8 mouse cellular contexts compared by ENCODE assay signal in genomic region chr11:120457772-120458751, GRCm38 (mm10). TPM values are rescaled to one million over a fixed set of nuclear protein-coding genes. Genes with fewer than 3 reads are reported as not detected.
DNase-seq lines count a peak whose midpoint lies in the region; ATAC-seq and TF ChIP-seq lines count a peak whose summit lies in the region.

TSS of gene Oxld1 (minus strand) at chr11:120458068.
TSS of gene Ccdc137 (plus strand) at chr11:120458115.

- WGBS in heart, embryonic 10.5 days, result 4% methylated on average over 62 of the region's 62 CpGs
- 4% methylated on average over 61 of the region's 62 CpGs for WGBS in kidney, embryonic 14.5 days
- WGBS in liver, adult 2 months, result 4% methylated on average over 62 of the region's 62 CpGs

- peak within 1 kb of the TSS; percentile 93 for H3K4me2 ChIP-seq in kidney, embryonic 14.5 days (replicated peaks; ENCODE audit: low read depth, low read length)
- peak within 1 kb of the TSS; percentile 99 for H3K4me2 ChIP-seq in myocyte (ENCODE audit: low read depth)

- no peaks in the 10 kb centered on the region for H3K27me3 ChIP-seq in erythroblast, embryonic 14.5 days (ENCODE audit: control insufficient read depth)
- H3K27me3 ChIP-seq in heart, embryonic 10.5 days (ENCODE audit: insufficient read depth, poor library complexity, severe bottlenecking), result no peaks in the 10 kb centered on the region
- H3K27me3 ChIP-seq in kidney, embryonic 14.5 days (ENCODE audit: control insufficient read depth, insufficient read depth, low read length), result no peaks in the 10 kb centered on the region
- no peaks in the 10 kb centered on the region for H3K27me3 ChIP-seq in liver, adult 2 months (ENCODE audit: control insufficient read depth, insufficient read depth, low read length)
- H3K27me3 ChIP-seq in myocyte (ENCODE audit: control insufficient read depth, insufficient read depth, insufficient read length), result no peaks in the 10 kb centered on the region
- no peaks in the 10 kb centered on the region for H3K27me3 ChIP-seq in splenic B cell, adult 2 months (ENCODE audit: control insufficient read depth, insufficient read depth, low read length, poor library complexity, severe bottlenecking)

- H3K4me3 ChIP-seq in erythroblast, embryonic 14.5 days (replicated peaks), result peak within 1 kb of the TSS; percentile 76
- H3K4me3 ChIP-seq in heart, embryonic 10.5 days, result peak within 1 kb of the TSS; percentile 80
- H3K4me3 ChIP-seq in kidney, embryonic 14.5 days (ENCODE audit: low read length), result peak within 1 kb of the TSS; percentile 86
- peak within 1 kb of the TSS; percentile 76 for H3K4me3 ChIP-seq in liver, adult 2 months (ENCODE audit: insufficient read depth, low read depth, low read length)
- H3K4me3 ChIP-seq in myocyte, result peak within 1 kb of the TSS; percentile 88

- peak within 1 kb of the TSS; percentile 80 for H3ac ChIP-seq in myocyte (ENCODE audit: control insufficient read depth, insufficient read length)

- peaks cover 63% of the 10 kb centered on the region for H3K4me1 ChIP-seq in erythroblast, embryonic 14.5 days (ENCODE audit: control insufficient read depth)
- H3K4me1 ChIP-seq in heart, embryonic 10.5 days, result peaks cover 24% of the 10 kb centered on the region
- peaks cover 10% of the 10 kb centered on the region; the same call in 1 of the 2 replicates for H3K4me1 ChIP-seq in kidney, embryonic 14.5 days (ENCODE audit: control insufficient read depth, insufficient read depth, low read length)
- H3K4me1 ChIP-seq in liver, adult 2 months (ENCODE audit: control insufficient read depth, insufficient read depth, low read length), result peaks cover 4% of the 10 kb centered on the region; the same call in 1 of the 2 replicates

- H3K9me3 ChIP-seq in erythroblast, embryonic 14.5 days (ENCODE audit: control insufficient read depth, low read length), result no peaks in the 10 kb centered on the region
- no peaks in the 10 kb centered on the region for H3K9me3 ChIP-seq in heart, embryonic 10.5 days
- H3K9me3 ChIP-seq in kidney, embryonic 14.5 days (ENCODE audit: control insufficient read depth, low read length), result no peaks in the 10 kb centered on the region

- peak within 1 kb of the TSS; percentile 94 for H3K27ac ChIP-seq in heart, embryonic 10.5 days
- peak within 1 kb of the TSS; percentile 68 for H3K27ac ChIP-seq in kidney, embryonic 14.5 days (ENCODE audit: low read depth, low read length)
- H3K27ac ChIP-seq in liver, adult 2 months (replicated peaks; ENCODE audit: insufficient read depth, low read depth, low read length), result peak within 1 kb of the TSS; percentile 74

- peaks cover 53% of the 10 kb centered on the region for H3K36me3 ChIP-seq in erythroblast, embryonic 14.5 days (ENCODE audit: control insufficient read depth)
- H3K36me3 ChIP-seq in heart, embryonic 10.5 days, result peaks cover 44% of the 10 kb centered on the region
- peaks cover 30% of the 10 kb centered on the region for H3K36me3 ChIP-seq in kidney, embryonic 14.5 days (ENCODE audit: control insufficient read depth, insufficient read depth, low read length)
- no peaks in the 10 kb centered on the region for H3K36me3 ChIP-seq in liver, adult 2 months (ENCODE audit: control insufficient read depth, insufficient read depth, low read length)
- peaks cover 14% of the 10 kb centered on the region for H3K36me3 ChIP-seq in myocyte (ENCODE audit: control insufficient read depth, insufficient read depth)
- H3K36me3 ChIP-seq in splenic B cell, adult 2 months (ENCODE audit: control insufficient read depth, insufficient read depth, low read length, poor library complexity, severe bottlenecking), result peaks cover 4% of the 10 kb centered on the region

- TF ChIP-seq CTCF in liver, adult 2 months (IDR thresholded peaks at IDR 0.05; ENCODE audit: low read depth, low read length), result no peak

- H3K79me2 ChIP-seq in liver, adult 2 months (ENCODE audit: control insufficient read depth, insufficient read depth, low read length), result 0 out of 2 replicates have a peak, but pooled peaks cover 6% of the 10 kb centered on the region
- peaks cover 17% of the 10 kb centered on the region for H3K79me2 ChIP-seq in myocyte (ENCODE audit: control insufficient read depth, insufficient read depth)

- peak; percentile 56 for DNase-seq in brain, embryonic 18.5 days (ENCODE audit: low read depth, low spot score)
- DNase-seq in heart, embryonic 10.5 days (ENCODE audit: low spot score), result peak; percentile 94
- peak; percentile 79 for DNase-seq in liver, adult 2 months (ENCODE audit: extremely low read depth, low read depth, low spot score)
- peak; percentile 78 for DNase-seq in splenic B cell, adult 2 months (ENCODE audit: low read depth, low spot score)

- H3K9ac ChIP-seq in kidney, embryonic 14.5 days (ENCODE audit: low read depth, low read length), result peak within 1 kb of the TSS; percentile 89
- peak within 1 kb of the TSS; percentile 88 for H3K9ac ChIP-seq in liver, adult 2 months (ENCODE audit: low read depth, low read length)

- peak; percentile 61; the same call in 1 of the 2 replicates for TF ChIP-seq POLR2A in liver, adult 2 months (IDR thresholded peaks at IDR 0.05; ENCODE audit: extremely low read depth, insufficient read depth, low read length)
- TF ChIP-seq POLR2A in myocyte (IDR thresholded peaks at IDR 0.05; ENCODE audit: insufficient read length, low read depth), result peak; percentile 87

- ATAC-seq in CD4-positive, CD25-positive, alpha-beta regulatory T cell, adult 4 months, result peak; percentile 100
- peak; percentile 89 for ATAC-seq in kidney, embryonic 14.5 days (ENCODE audit: low FRiP score, low TSS enrichment)

TF ChIP-seq in myocyte, 11 proteins besides CTCF, POLR2A, EP300 and RAD21:
- TF ChIP-seq TCF12 (IDR thresholded peaks at IDR 0.05; ENCODE audit: insufficient read depth, poor library complexity, severe bottlenecking) (no peak), POLR2AphosphoS2 (IDR thresholded peaks at IDR 0.05; ENCODE audit: insufficient read length, low read depth) (peak; percentile 87)

RNA-seq across cellular contexts. Expression of gene Oxld1, which starts in this region (rescaled TPM):
- polyA plus RNA-seq in CD4-positive, CD25-positive, alpha-beta regulatory T cell, adult 4 months (2017; shearing (Covaris generic)), result 1 to 10 TPM; 3.5 to 4.6 TPM
- polyA plus RNA-seq in erythroblast, embryonic 14.5 days (2012), result 0.41 and 0.65 TPM in 2 replicates
- 16.7 and 17.6 TPM in 2 replicates for polyA plus RNA-seq in heart, embryonic 10.5 days (2016; fragmentation: Nextera tagmentation; extraction: Ambion mirVana)
- polyA plus RNA-seq in kidney, embryonic 14.5 days (2014; fragmentation: Nextera tagmentation; extraction: Ambion mirVana), result 14.8 and 18.2 TPM in 2 replicates
- 20.7 and 28.9 TPM in 2 replicates for total RNA-seq in liver, adult 2 months (2014; rRNA removed)
- polyA plus RNA-seq in liver, adult 2 months (2012; rRNA removed), result 29.2 and 32.6 TPM in 2 replicates
- 17.4 TPM for polyA plus RNA-seq in myocyte (2012; fragmentation: generic; extraction: Trizol)

RNA-seq across cellular contexts. Expression of gene Ccdc137, which starts in this region (rescaled TPM):
- polyA plus RNA-seq in CD4-positive, CD25-positive, alpha-beta regulatory T cell, adult 4 months (2017; shearing (Covaris generic)), result 10 to 100 TPM; 19.8 to 27.7 TPM
- polyA plus RNA-seq in erythroblast, embryonic 14.5 days (2012), result 0.75 and 1.4 TPM in 2 replicates
- 27.0 and 36.1 TPM in 2 replicates for polyA plus RNA-seq in heart, embryonic 10.5 days (2016; fragmentation: Nextera tagmentation; extraction: Ambion mirVana)
- polyA plus RNA-seq in kidney, embryonic 14.5 days (2014; fragmentation: Nextera tagmentation; extraction: Ambion mirVana), result 27.4 and 32.8 TPM in 2 replicates
- 4.6 and 5.7 TPM in 2 replicates for total RNA-seq in liver, adult 2 months (2014; rRNA removed)
- polyA plus RNA-seq in liver, adult 2 months (2012; rRNA removed), result 5.8 and 8.7 TPM in 2 replicates
- 11.4 TPM for polyA plus RNA-seq in myocyte (2012; fragmentation: generic; extraction: Trizol)

Comparison
In these comparisons a context has a peak if more than half of its experiments do, and no peak if none do; other contexts are left out.
1. Peak in every context shown above with its lines: DNase-seq, ATAC-seq, H3K4me3 ChIP-seq and H3K27ac ChIP-seq.